Comparison of ENCODE assay signal across 20 mouse cellular contexts in genomic region chr1:119442901-119443300, GRCm38 (mm10). TPM values are rescaled to one million over a fixed set of nuclear protein-coding genes. Genes with fewer than 3 reads are reported as not detected.
A peak's percentile ranks its signal among the peaks of the same experiment; 100 is the strongest.
DNase-seq lines count a peak whose midpoint lies in the region; ATAC-seq and TF ChIP-seq lines count a peak whose summit lies in the region.
"Had no signal": no experiment of that assay in that cellular context is flagged by ENCODE, and none has a peak within 500 bp of the region (broad histone marks: within the 10 kb centered on the region; RNA-seq: fewer than 3 reads in every experiment).

No protein-coding gene starts in this region.

- H3K4me3 ChIP-seq in ES-Bruce4 (ENCODE audit: low read depth, low read length) (no peak overlapping the region), ES-E14 (ENCODE audit: insufficient read depth in 1 of 2, low read depth in 1 of 2, low read length in 2 of 2, poor library complexity in 1 of 2, severe bottlenecking in 1 of 2) (peak overlapping the region; percentile 14 to 26; a peak in 1 of 4 replicates)
- H3K4me3 ChIP-seq in heart, embryonic 10.5 days, result no peak overlapping the region
- no peak overlapping the region for H3K4me3 ChIP-seq in intestine, postnatal 0 days (ENCODE audit: low read depth, low read length)
- H3K4me3 ChIP-seq: embryonic facial prominence, embryonic 10.5 days; embryonic facial prominence, embryonic 12.5 days; forebrain, embryonic 13.5 days; forebrain, embryonic 15.5 days had no signal

- WGBS in heart, embryonic 10.5 days, result 86% methylated on average over 9 of the region's 9 CpGs
- 85% methylated on average over 9 of the region's 9 CpGs for WGBS in intestine, postnatal 0 days

- in situ Hi-C loops in ES-E14 (cut with MboI; ENCODE audit: low sequenced_read_pairs in 2 of 2, unreplicated experiment in 2 of 2), result no loop called here

- DNase-seq in ES-E14 (ENCODE audit: low read depth, low spot score) (no peak), ZHBTc4 (ENCODE audit: low read depth, low spot score) (peak; percentile 30)
- no peak for DNase-seq in heart, embryonic 10.5 days (ENCODE audit: low spot score)
- no peak for DNase-seq in cerebellum, adult 9-11 months
- DNase-seq: adrenal gland, adult 2 months; adrenal gland, postnatal 10 days; adrenal gland, postnatal 25 days; cerebellum, adult 11 months; cerebellum, adult 18-20 months; cerebellum, adult 8-10 months; cerebellum, postnatal 10 days; cerebellum, postnatal 25 days; forebrain, postnatal 0 days had no signal

- H3K4me2 ChIP-seq in intestine, postnatal 0 days (replicated peaks; ENCODE audit: low read depth), result no peak overlapping the region
- H3K4me2 ChIP-seq: embryonic facial prominence, embryonic 12.5 days; forebrain, embryonic 13.5 days; forebrain, embryonic 15.5 days had no signal

- no peak for TF ChIP-seq POLR2A in ES-Bruce4 (IDR thresholded peaks at IDR 0.05; ENCODE audit: insufficient read depth, low read length)

- H3K36me3 ChIP-seq in ES-Bruce4 (ENCODE audit: control insufficient read depth, insufficient read depth, low read length, poor library complexity, severe bottlenecking) (no peaks in the 10 kb centered on the region), ES-E14 (ENCODE audit: control insufficient read depth, insufficient read depth, low read length, poor library complexity, severe bottlenecking) (no peaks in the 10 kb centered on the region)
- no peaks in the 10 kb centered on the region for H3K36me3 ChIP-seq in heart, embryonic 10.5 days
- H3K36me3 ChIP-seq in intestine, postnatal 0 days (ENCODE audit: control insufficient read depth, insufficient read depth), result no peaks in the 10 kb centered on the region
- H3K36me3 ChIP-seq: embryonic facial prominence, embryonic 10.5 days; embryonic facial prominence, embryonic 12.5 days; forebrain, embryonic 15.5 days had no signal

- H3K9me3 ChIP-seq in ES-Bruce4 (replicated peaks; ENCODE audit: control insufficient read depth, insufficient read depth, low read length, poor library complexity, severe bottlenecking), result no peaks in the 10 kb centered on the region
- no peaks in the 10 kb centered on the region for H3K9me3 ChIP-seq in ES-E14 (ENCODE audit: control insufficient read depth, insufficient read depth, low read depth, low read length)
- no peaks in the 10 kb centered on the region for H3K9me3 ChIP-seq in heart, embryonic 10.5 days
- H3K9me3 ChIP-seq in intestine, postnatal 0 days (ENCODE audit: control insufficient read depth), result no peaks in the 10 kb centered on the region
- H3K9me3 ChIP-seq: embryonic facial prominence, embryonic 10.5 days; embryonic facial prominence, embryonic 12.5 days; forebrain, embryonic 13.5 days; forebrain, embryonic 15.5 days had no signal

- TF ChIP-seq CTCF in ES-Bruce4 (IDR thresholded peaks at IDR 0.05; ENCODE audit: low read depth, low read length), result no peak
- no peak for TF ChIP-seq CTCF in intestine, postnatal 0 days (IDR thresholded peaks at IDR 0.05; ENCODE audit: low read depth)

- H3K4me1 ChIP-seq in ES-Bruce4 (ENCODE audit: control insufficient read depth, insufficient read depth, low read length) (peaks cover 3% of the 10 kb centered on the region), ES-E14 (ENCODE audit: control insufficient read depth in 2 of 2, insufficient read depth in 2 of 2, low read length in 2 of 2, poor library complexity in 1 of 2) (peaks cover 4 to 10% of the 10 kb centered on the region in 2 experiments; a peak in 3 of 4 replicates)
- peaks cover 6% of the 10 kb centered on the region for H3K4me1 ChIP-seq in heart, embryonic 10.5 days
- no peaks in the 10 kb centered on the region for H3K4me1 ChIP-seq in intestine, postnatal 0 days (replicated peaks; ENCODE audit: control insufficient read depth, insufficient read depth, low read length)
- H3K4me1 ChIP-seq: embryonic facial prominence, embryonic 10.5 days; embryonic facial prominence, embryonic 12.5 days; forebrain, embryonic 13.5 days; forebrain, embryonic 15.5 days had no signal

- no peak for ATAC-seq in intestine, postnatal 0 days
- ATAC-seq: forebrain, embryonic 13.5 days; forebrain, embryonic 15.5 days; forebrain, postnatal 0 days had no signal

- no peaks in the 10 kb centered on the region for H3K27me3 ChIP-seq in ES-Bruce4 (ENCODE audit: control insufficient read depth, insufficient read depth, low read length, poor library complexity, severe bottlenecking)
- H3K27me3 ChIP-seq in heart, embryonic 10.5 days (ENCODE audit: insufficient read depth, poor library complexity, severe bottlenecking), result no peaks in the 10 kb centered on the region
- H3K27me3 ChIP-seq in intestine, postnatal 0 days (replicated peaks; ENCODE audit: control insufficient read depth, insufficient read depth, low read length), result no peaks in the 10 kb centered on the region
- H3K27me3 ChIP-seq: embryonic facial prominence, embryonic 12.5 days; forebrain, embryonic 13.5 days; forebrain, embryonic 15.5 days had no signal

- H3K27ac ChIP-seq in ES-Bruce4 (ENCODE audit: insufficient read depth, low read length) (peak overlapping the region; percentile 46; the same call in 1 of the 2 replicates), ES-E14 (ENCODE audit: insufficient read depth, low read depth, low read length, poor library complexity, severe bottlenecking) (peak overlapping the region; percentile 43; the same call in 1 of the 2 replicates)
- H3K27ac ChIP-seq in heart, embryonic 10.5 days, result no peak overlapping the region
- H3K27ac ChIP-seq in intestine, postnatal 0 days (ENCODE audit: low read depth, low read length), result no peak overlapping the region
- H3K27ac ChIP-seq: embryonic facial prominence, embryonic 10.5 days; embryonic facial prominence, embryonic 12.5 days; forebrain, embryonic 13.5 days; forebrain, embryonic 15.5 days had no signal

- no peak overlapping the region for H3K9ac ChIP-seq in ES-Bruce4 (ENCODE audit: low read depth, poor library complexity, severe bottlenecking)
- no peak overlapping the region; the same call in 1 of the 2 replicates for H3K9ac ChIP-seq in ES-E14 (ENCODE audit: insufficient read depth, low read depth, low read length, poor library complexity, severe bottlenecking)
- no peak overlapping the region for H3K9ac ChIP-seq in intestine, postnatal 0 days (ENCODE audit: low read depth, low read length)
- H3K9ac ChIP-seq: embryonic facial prominence, embryonic 12.5 days; forebrain, embryonic 13.5 days; forebrain, embryonic 15.5 days; forebrain, postnatal 0 days had no signal

- TF ChIP-seq EP300 in ES-Bruce4 (IDR thresholded peaks at IDR 0.05; ENCODE audit: insufficient read depth, low read depth, low read length), result peak; percentile 67; the same call in 1 of the 2 replicates

TF ChIP-seq in ES-E14, 5 proteins besides CTCF, POLR2A, EP300 and RAD21:
- TF ChIP-seq HCFC1 (IDR thresholded peaks at IDR 0.05; ENCODE audit: borderline replicate concordance, insufficient read depth, low read length) (no peak), ZNF384 (IDR thresholded peaks at IDR 0.05; ENCODE audit: low read depth, low read length) (no peak), MAFK (IDR thresholded peaks at IDR 0.05; ENCODE audit: insufficient read depth, low read depth, low read length) (no peak), CHD2 (IDR thresholded peaks at IDR 0.05; ENCODE audit: low read depth, low read length) (no peak), ZC3H11A (IDR thresholded peaks at IDR 0.05; ENCODE audit: borderline replicate concordance, low read depth, low read length) (no peak)

RNA-seq across cellular contexts. Expression of gene Inhbb, which starts 20.9 kb away (rescaled TPM):
- 1.2 and 1.9 TPM in 2 replicates for polyA plus RNA-seq in ES-Bruce4 (2011; ENCODE audit: insufficient read depth, insufficient read length, low read depth, missing spikeins)
- 25.8 and 63.4 TPM in 2 replicates for total RNA-seq in ES-E14 (2012; rRNA removed)
- 0.08 and 0.12 TPM in 2 replicates for polyA plus RNA-seq in heart, embryonic 10.5 days (2016; fragmentation: Nextera tagmentation; extraction: Ambion mirVana)
- polyA plus RNA-seq in intestine, postnatal 0 days (2015; fragmentation: Nextera tagmentation; extraction: Ambion mirVana), result 0.20 and 0.42 TPM in 2 replicates
- total RNA-seq: MEL had no signal

Comparison
In these comparisons a context has a peak if more than half of its experiments do, and no peak if none do; other contexts are left out.
1. H3K27ac ChIP-seq: peak in ES-Bruce4 (single experiment) and ES-E14 (single experiment); none in heart, embryonic 10.5 days (single experiment) and intestine, postnatal 0 days (single experiment).
2. H3K4me3 ChIP-seq: peak in ES-E14 (2 of 2); none in ES-Bruce4 (single experiment), heart, embryonic 10.5 days (single experiment) and intestine, postnatal 0 days (single experiment).